ENCODE assay signal across 28 mouse cellular contexts in genomic region chr2:34948622-34949021, GRCm38 (mm10). TPM values are rescaled to one million over a fixed set of nuclear protein-coding genes. Genes with fewer than 3 reads are reported as not detected.
DNase-seq lines count a peak whose midpoint lies in the region; ATAC-seq and TF ChIP-seq lines count a peak whose summit lies in the region.
"Had no signal": no experiment of that assay in that cellular context is flagged by ENCODE, and none has a peak within 500 bp of the region (broad histone marks: within the 10 kb centered on the region; RNA-seq: fewer than 3 reads in every experiment).

No protein-coding gene starts in this region.

- no peak overlapping the region for H3K4me2 ChIP-seq in intestine, embryonic 14.5 days (ENCODE audit: low read length)
- H3K4me2 ChIP-seq in intestine, embryonic 16.5 days (ENCODE audit: low read depth, low read length), result no peak overlapping the region
- H3K4me2 ChIP-seq in hindbrain, embryonic 11.5 days (replicated peaks; ENCODE audit: low read depth, low read length), result no peak overlapping the region
- H3K4me2 ChIP-seq in kidney, embryonic 16.5 days (replicated peaks; ENCODE audit: low read depth, low read length), result no peak overlapping the region
- H3K4me2 ChIP-seq: embryonic facial prominence, embryonic 13.5 days; forebrain, embryonic 15.5 days; heart, embryonic 15.5 days; midbrain, embryonic 11.5 days had no signal

- ATAC-seq in intestine, embryonic 14.5 days (replicated peaks; ENCODE audit: low FRiP score, low TSS enrichment, low read depth), result no peak
- ATAC-seq in intestine, embryonic 16.5 days, result no peak
- ATAC-seq in G1E (ENCODE audit: extremely low read depth, insufficient number of reproducible peaks, low FRiP score, poor library complexity, severe bottlenecking), result no peak
- ATAC-seq in megakaryocyte-erythroid progenitor cell, adult 5-6 weeks (replicated peaks; ENCODE audit: low FRiP score, low TSS enrichment, poor library complexity, severe bottlenecking), result 0 out of 2 replicates have a peak, but pooled peaks have one; percentile 15
- ATAC-seq in hindbrain, embryonic 11.5 days (ENCODE audit: low FRiP score), result no peak
- ATAC-seq in kidney, embryonic 16.5 days (ENCODE audit: low FRiP score, low TSS enrichment), result no peak
- ATAC-seq: forebrain, embryonic 15.5 days; inflammation-experienced regulatory T-cells, adult 6 months had no signal

- peak; percentile 63 for DNase-seq in intestine, embryonic 14.5 days (ENCODE audit: low spot score)
- peak; percentile 22 for DNase-seq in G1E (ENCODE audit: low spot score)
- peak; percentile 15 for DNase-seq in c-Kit-positive CD71-positive TER-119-positive erythroid progenitor cells, embryonic 14.5 days (ENCODE audit: low spot score)
- DNase-seq in layer of hippocampus, postnatal 10 days (ENCODE audit: low spot score in 2 of 2), result no peak
- no peak for DNase-seq in hindbrain, embryonic 11.5 days (ENCODE audit: low spot score)
- DNase-seq: adrenal gland, postnatal 10 days; B cell, adult 2 months; cerebellum, adult 11 months; cerebellum, postnatal 14 days; gastrocnemius, postnatal 25 days; left cerebral cortex, postnatal 4 days; liver; lung, postnatal 10 days; right cerebral cortex, adult 18-20 months; thymus, adult 2 months had no signal

- no peak overlapping the region for H3K27ac ChIP-seq in intestine, embryonic 14.5 days (ENCODE audit: low read depth)
- no peak overlapping the region for H3K27ac ChIP-seq in intestine, embryonic 16.5 days (ENCODE audit: low read length)
- no peak overlapping the region for H3K27ac ChIP-seq in hindbrain, embryonic 11.5 days (ENCODE audit: low read depth, low read length)
- no peak overlapping the region for H3K27ac ChIP-seq in kidney, embryonic 16.5 days (ENCODE audit: low read length)
- H3K27ac ChIP-seq: embryonic facial prominence, embryonic 13.5 days; forebrain, embryonic 15.5 days; heart, embryonic 15.5 days; hindbrain, embryonic 10.5 days; kidney, postnatal 0 days; layer of hippocampus, adult 2 months; left cerebral cortex, adult 2 months had no signal

- H3K9ac ChIP-seq in intestine, embryonic 14.5 days (ENCODE audit: low read length), result no peak overlapping the region
- no peak overlapping the region for H3K9ac ChIP-seq in intestine, embryonic 16.5 days (ENCODE audit: low read depth, low read length)
- H3K9ac ChIP-seq in hindbrain, embryonic 11.5 days (ENCODE audit: low read depth, low read length), result no peak overlapping the region
- no peak overlapping the region for H3K9ac ChIP-seq in kidney, embryonic 16.5 days (replicated peaks; ENCODE audit: low read length)
- H3K9ac ChIP-seq: embryonic facial prominence, embryonic 13.5 days; forebrain, embryonic 15.5 days; heart, embryonic 15.5 days had no signal

- H3K36me3 ChIP-seq in intestine, embryonic 14.5 days (ENCODE audit: control insufficient read depth, insufficient read depth, low read length), result no peaks in the 10 kb centered on the region
- H3K36me3 ChIP-seq in intestine, embryonic 16.5 days (ENCODE audit: control insufficient read depth, insufficient read depth, low read length), result no peaks in the 10 kb centered on the region
- H3K36me3 ChIP-seq in G1E (replicated peaks), result no peaks in the 10 kb centered on the region
- H3K36me3 ChIP-seq in hindbrain, embryonic 11.5 days (ENCODE audit: control insufficient read depth, insufficient read depth, low read length), result no peaks in the 10 kb centered on the region
- H3K36me3 ChIP-seq in kidney, embryonic 16.5 days (ENCODE audit: insufficient read depth, low read length), result no peaks in the 10 kb centered on the region
- H3K36me3 ChIP-seq: embryonic facial prominence, embryonic 13.5 days; forebrain, embryonic 15.5 days; heart, embryonic 15.5 days; hindbrain, embryonic 10.5 days had no signal

- TF ChIP-seq CTCF in G1E (IDR thresholded peaks at IDR 0.05; ENCODE audit: low read depth, low read length), result no peak

- H3K4me1 ChIP-seq in intestine, embryonic 14.5 days (replicated peaks; ENCODE audit: control insufficient read depth, insufficient read depth, low read length), result no peaks in the 10 kb centered on the region; the same call in 1 of the 2 replicates
- H3K4me1 ChIP-seq in intestine, embryonic 16.5 days (ENCODE audit: control insufficient read depth, insufficient read depth, low read length), result 0 out of 2 replicates have a peak, but pooled peaks cover 3% of the 10 kb centered on the region
- no peaks in the 10 kb centered on the region; the same call in 1 of the 2 replicates for H3K4me1 ChIP-seq in G1E (ENCODE audit: insufficient read depth, low read depth, low read length)
- H3K4me1 ChIP-seq in hindbrain, embryonic 11.5 days (replicated peaks; ENCODE audit: control insufficient read depth, insufficient read depth, low read length), result no peaks in the 10 kb centered on the region
- peaks cover 8% of the 10 kb centered on the region for H3K4me1 ChIP-seq in kidney, embryonic 16.5 days (ENCODE audit: insufficient read depth, low read length)
- H3K4me1 ChIP-seq: embryonic facial prominence, embryonic 13.5 days; forebrain, embryonic 15.5 days had no signal

- no peak overlapping the region for H3K4me3 ChIP-seq in intestine, embryonic 14.5 days (ENCODE audit: low read depth, low read length)
- no peak overlapping the region for H3K4me3 ChIP-seq in intestine, embryonic 16.5 days (ENCODE audit: low read length)
- H3K4me3 ChIP-seq in G1E (ENCODE audit: low read depth, low read length), result no peak overlapping the region
- no peak overlapping the region for H3K4me3 ChIP-seq in hindbrain, embryonic 11.5 days (ENCODE audit: low read depth, low read length)
- H3K4me3 ChIP-seq in kidney, embryonic 16.5 days (ENCODE audit: low read length), result no peak overlapping the region
- H3K4me3 ChIP-seq: embryonic facial prominence, embryonic 13.5 days; forebrain, embryonic 15.5 days; heart, embryonic 15.5 days; hindbrain, embryonic 10.5 days; layer of hippocampus, adult 2 months; left cerebral cortex, adult 2 months had no signal

- H3K9me3 ChIP-seq in intestine, embryonic 14.5 days (ENCODE audit: control insufficient read depth, low read length), result no peaks in the 10 kb centered on the region
- no peaks in the 10 kb centered on the region for H3K9me3 ChIP-seq in intestine, embryonic 16.5 days (ENCODE audit: control insufficient read depth, low read length)
- no peaks in the 10 kb centered on the region for H3K9me3 ChIP-seq in G1E (replicated peaks)
- no peaks in the 10 kb centered on the region for H3K9me3 ChIP-seq in hindbrain, embryonic 11.5 days (ENCODE audit: control insufficient read depth, low read length)
- no peaks in the 10 kb centered on the region for H3K9me3 ChIP-seq in kidney, embryonic 16.5 days (ENCODE audit: low read length)
- H3K9me3 ChIP-seq: embryonic facial prominence, embryonic 13.5 days; forebrain, embryonic 15.5 days; heart, embryonic 15.5 days; hindbrain, embryonic 10.5 days had no signal

- H3K27me3 ChIP-seq in intestine, embryonic 14.5 days (replicated peaks; ENCODE audit: control insufficient read depth, insufficient read depth, low read length), result no peaks in the 10 kb centered on the region
- no peaks in the 10 kb centered on the region for H3K27me3 ChIP-seq in intestine, embryonic 16.5 days (replicated peaks; ENCODE audit: control insufficient read depth, insufficient read depth, low read length)
- peaks cover 9% of the 10 kb centered on the region for H3K27me3 ChIP-seq in G1E (ENCODE audit: insufficient read depth, low read length)
- no peaks in the 10 kb centered on the region for H3K27me3 ChIP-seq in hindbrain, embryonic 11.5 days (ENCODE audit: control insufficient read depth, insufficient read depth, low read length)
- H3K27me3 ChIP-seq in kidney, embryonic 16.5 days (ENCODE audit: insufficient read depth, low read length), result no peaks in the 10 kb centered on the region
- H3K27me3 ChIP-seq: forebrain, embryonic 15.5 days; heart, embryonic 15.5 days had no signal

- 31% methylated on average over 2 of the region's 2 CpGs for WGBS in intestine, embryonic 14.5 days
- WGBS in intestine, embryonic 16.5 days, result 21% methylated on average over 2 of the region's 2 CpGs
- 50% methylated on average over 2 of the region's 2 CpGs for WGBS in hindbrain, embryonic 11.5 days
- 31% methylated on average over 2 of the region's 2 CpGs for WGBS in kidney, embryonic 16.5 days

RNA-seq across cellular contexts. Expression of gene Traf1, which starts 12.9 kb away (rescaled TPM):
- 1.7 and 2.4 TPM in 2 replicates for polyA plus RNA-seq in intestine, embryonic 14.5 days (2014; fragmentation: Nextera tagmentation; extraction: Ambion mirVana)
- 2.9 and 3.5 TPM in 2 replicates for polyA plus RNA-seq in intestine, embryonic 16.5 days (2015; fragmentation: Nextera tagmentation; extraction: Ambion mirVana)
- total RNA-seq in G1E (2014; fragmentation: Nextera tagmentation) (not detected in 2 replicates), G1E (2017) (0.12 and 0.27 TPM in 2 replicates)
- polyA plus RNA-seq in G1E (2012), result not detected in 2 replicates
- 0.94 and 14.2 TPM in 2 replicates for total RNA-seq in megakaryocyte-erythroid progenitor cell, adult 5-6 weeks (2014; fragmentation: Nextera tagmentation)
- 0.38 and 5.5 TPM in 2 replicates for total RNA-seq in megakaryocyte-erythroid progenitor cell, adult 5-6 weeks (2017)
- 1 to 10 TPM in 1 of 2 experiments, under 1 TPM in 1; 0.94 to 2.4 TPM for total RNA-seq in layer of hippocampus, postnatal 10 days (2021)
- 0.28 and 0.40 TPM in 2 replicates for polyA plus RNA-seq in hindbrain, embryonic 11.5 days (2014; fragmentation: Nextera tagmentation; extraction: Ambion mirVana)
- polyA plus RNA-seq in kidney, embryonic 16.5 days (2015; fragmentation: Nextera tagmentation; extraction: Ambion mirVana), result 30.3 and 33.2 TPM in 2 replicates
- polyA plus RNA-seq: neural tube, embryonic 11.5 days had no signal

RNA-seq across cellular contexts. Expression of gene Phf19, which starts 34.8 kb away (rescaled TPM):
- 7.8 and 8.3 TPM in 2 replicates for polyA plus RNA-seq in intestine, embryonic 14.5 days (2014; fragmentation: Nextera tagmentation; extraction: Ambion mirVana)
- 6.0 and 6.7 TPM in 2 replicates for polyA plus RNA-seq in intestine, embryonic 16.5 days (2015; fragmentation: Nextera tagmentation; extraction: Ambion mirVana)
- total RNA-seq in G1E (2014; fragmentation: Nextera tagmentation), result not detected in 2 replicates
- 0.52 and 0.66 TPM in 2 replicates for total RNA-seq in G1E (2017)
- 0.01 and 0.02 TPM in 2 replicates for polyA plus RNA-seq in G1E (2012)
- 6.7 and 12.0 TPM in 2 replicates for total RNA-seq in megakaryocyte-erythroid progenitor cell, adult 5-6 weeks (2014; fragmentation: Nextera tagmentation)
- 2.6 and 3.2 TPM in 2 replicates for total RNA-seq in megakaryocyte-erythroid progenitor cell, adult 5-6 weeks (2017)
- total RNA-seq in layer of hippocampus, postnatal 10 days (2021), result 1 to 10 TPM; 1.9 to 3.4 TPM
- polyA plus RNA-seq in hindbrain, embryonic 11.5 days (2014; fragmentation: Nextera tagmentation; extraction: Ambion mirVana), result 1.7 and 2.3 TPM in 2 replicates
- polyA plus RNA-seq in kidney, embryonic 16.5 days (2015; fragmentation: Nextera tagmentation; extraction: Ambion mirVana), result 21.4 and 22.2 TPM in 2 replicates

Comparison
In these comparisons a context has a peak if more than half of its experiments do, and no peak if none do; other contexts are left out.
1. DNase-seq: peak in intestine, embryonic 14.5 days (single experiment), G1E (single experiment) and c-Kit-positive CD71-positive TER-119-positive erythroid progenitor cells, embryonic 14.5 days (single experiment); none in layer of hippocampus, postnatal 10 days (0 of 2) and hindbrain, embryonic 11.5 days (single experiment).